Mouse (Mus musculus) midbrain, embryonic 12.5 days (tissue): Measurements from ENCODE around the gene Itm2b. TPM values are rescaled to one million over a fixed set of nuclear protein-coding genes. Genes with fewer than 3 reads are reported as not detected.

Experiments used
- polyA plus RNA-seq: library from polyadenylated mRNA; unstranded; fragments of >200 nt; fragmentation: Nextera tagmentation; extraction: Ambion mirVana; gene quantifications from 2 replicates; pipeline ENCODE4 v1.2.1, GENCODE M21; 2016

Itm2b gene
- polyA plus RNA-seq, 1 experiment from 2014 or later: 367 TPM

Other genes with a start within 250 kb of the Itm2b start
- gene Lpar6, start 147.4 kb downstream of the Itm2b start, polyA plus RNA-seq: 13.9 and 14.2 TPM in 2 replicates
- 34.0 and 34.6 TPM in 2 replicates for gene Rb1, start 59.5 kb downstream of the Itm2b start, polyA plus RNA-seq
- 87.6 and 93.7 TPM in 2 replicates for gene Med4, start 124.7 kb upstream of the Itm2b start, polyA plus RNA-seq
- 94.3 and 98.4 TPM in 2 replicates for gene Sucla2, start 140.0 kb upstream of the Itm2b start, polyA plus RNA-seq
- 9.9 and 11.2 TPM in 2 replicates for gene Nudt15, start 163.0 kb upstream of the Itm2b start, polyA plus RNA-seq